Mouse (Mus musculus): ENCODE results near the gene Ube3a. TPM values are rescaled to one million over a fixed set of nuclear protein-coding genes. Genes with fewer than 3 reads are reported as not detected.

Gene Ube3a
- 119 and 168 TPM in 2 replicates for total RNA-seq (2012; rRNA removed)

- no peaks in the 10 kb centered on the region for H3K36me3 ChIP-seq (ENCODE audit: control insufficient read depth, insufficient read depth, low read length, poor library complexity, severe bottlenecking)
- TF ChIP-seq HCFC1 (IDR thresholded peaks at IDR 0.05; ENCODE audit: borderline replicate concordance, insufficient read depth, low read length) = peak; percentile 20; the same call in 1 of the 2 replicates
- no peak for TF ChIP-seq ZNF384 (IDR thresholded peaks at IDR 0.05; ENCODE audit: low read depth, low read length)
- TF ChIP-seq ZC3H11A (IDR thresholded peaks at IDR 0.05; ENCODE audit: borderline replicate concordance, low read depth, low read length) = no peak
- TF ChIP-seq MAFK (IDR thresholded peaks at IDR 0.05; ENCODE audit: insufficient read depth, low read depth, low read length) = no peak
- TF ChIP-seq CHD2 (IDR thresholded peaks at IDR 0.05; ENCODE audit: low read depth, low read length) = peak; percentile 82; the same call in 1 of the 2 replicates
- peak within 1 kb of the TSS; percentile 98 for H3K9ac ChIP-seq (ENCODE audit: insufficient read depth, low read depth, low read length, poor library complexity, severe bottlenecking)
- DNase-seq (ENCODE audit: low read depth, low spot score) = peak; percentile 91
- peaks cover 0 to 2% of the 10 kb centered on the region in 2 experiments; a peak in 1 of 4 replicates for H3K4me1 ChIP-seq (ENCODE audit: control insufficient read depth in 2 of 2, insufficient read depth in 2 of 2, low read length in 2 of 2, poor library complexity in 1 of 2)
- in situ Hi-C loops (cut with MboI; ENCODE audit: low sequenced_read_pairs in 2 of 2, unreplicated experiment in 2 of 2) = no loop called here
- H3K4me3 ChIP-seq (ENCODE audit: insufficient read depth in 1 of 2, low read depth in 1 of 2, low read length in 2 of 2, poor library complexity in 1 of 2, severe bottlenecking in 1 of 2) = peak within 1 kb of the TSS; percentile 92 to 94
- H3K9me3 ChIP-seq (ENCODE audit: control insufficient read depth, insufficient read depth, low read depth, low read length) = no peaks in the 10 kb centered on the region
- peak within 1 kb of the TSS; percentile 91 for H3K27ac ChIP-seq (ENCODE audit: insufficient read depth, low read depth, low read length, poor library complexity, severe bottlenecking)
Observed at GRCm38 (mm10) chr7:59228045-59228865, at the start of gene Ube3a. TSS of gene Ube3a (plus strand) at chr7:59228750.

DNA sequence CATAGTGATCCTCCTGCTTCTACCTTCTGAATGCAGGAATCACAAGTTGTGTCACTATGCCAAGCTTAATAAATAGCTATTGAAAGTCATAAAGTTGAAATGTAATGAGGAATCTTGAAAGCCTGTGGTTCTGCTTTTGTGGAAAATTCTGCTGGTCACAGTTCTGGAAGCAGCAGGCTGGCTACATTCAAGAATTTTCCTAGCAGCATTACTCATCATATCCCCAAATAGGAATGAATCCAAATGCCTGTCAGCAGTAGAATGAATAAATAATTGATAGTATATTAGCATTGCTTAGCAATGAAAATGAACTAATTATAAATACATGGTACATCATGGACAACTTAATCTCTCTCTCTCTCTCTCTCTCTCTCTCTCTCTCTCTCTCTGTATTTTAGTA is 35.7 kb upstream of the Ube3a start:
- no peak for DNase-seq (ENCODE audit: low read depth, low spot score)
- H3K9ac ChIP-seq (ENCODE audit: insufficient read depth, low read depth, low read length, poor library complexity, severe bottlenecking) = no peak overlapping the region

DNA sequence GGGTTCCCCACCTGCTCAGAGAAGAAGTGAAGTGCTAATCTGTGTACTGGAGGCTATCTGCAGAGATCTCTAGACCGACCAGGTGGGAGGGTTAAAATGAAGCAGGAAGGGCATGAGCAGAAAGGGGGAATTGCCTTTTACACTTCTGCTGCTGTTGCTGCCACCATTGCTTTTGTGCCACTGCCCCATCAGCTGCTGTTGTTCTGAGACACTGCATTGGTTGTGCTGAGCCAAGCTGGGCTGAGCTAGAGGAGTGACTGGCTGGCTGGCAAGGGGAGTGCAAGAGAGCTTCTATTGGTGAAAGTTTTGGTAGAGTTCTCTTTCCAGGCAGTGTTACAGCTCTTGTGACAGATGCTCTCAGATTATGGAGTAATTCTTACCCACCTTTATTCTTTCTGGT is 13.6 kb upstream of the Ube3a start:
- DNase-seq (ENCODE audit: low read depth, low spot score) = no peak
- Histone ChIP-seq H3K9me3 (ENCODE audit: control insufficient read depth, insufficient read depth, low read depth, low read length) (no peaks in the 10 kb centered on the region), H3K27ac (ENCODE audit: insufficient read depth, low read depth, low read length, poor library complexity, severe bottlenecking) (no peak overlapping the region), H3K9ac (ENCODE audit: insufficient read depth, low read depth, low read length, poor library complexity, severe bottlenecking) (no peak overlapping the region), H3K4me1 (ENCODE audit: control insufficient read depth in 2 of 2, insufficient read depth in 2 of 2, low read length in 2 of 2, poor library complexity in 1 of 2) (no peaks in the 10 kb centered on the region), H3K36me3 (ENCODE audit: control insufficient read depth, insufficient read depth, low read length, poor library complexity, severe bottlenecking) (no peaks in the 10 kb centered on the region), H3K4me3 (ENCODE audit: insufficient read depth in 1 of 2, low read depth in 1 of 2, low read length in 2 of 2, poor library complexity in 1 of 2, severe bottlenecking in 1 of 2) (no peak overlapping the region)
- TF ChIP-seq CHD2 (IDR thresholded peaks at IDR 0.05; ENCODE audit: low read depth, low read length) = no peak
- TF ChIP-seq MAFK (IDR thresholded peaks at IDR 0.05; ENCODE audit: insufficient read depth, low read depth, low read length) = no peak
- TF ChIP-seq HCFC1 (IDR thresholded peaks at IDR 0.05; ENCODE audit: borderline replicate concordance, insufficient read depth, low read length) = no peak
- in situ Hi-C loops (cut with MboI; ENCODE audit: low sequenced_read_pairs in 2 of 2, unreplicated experiment in 2 of 2) = no loop called here

More for the DNA sequence above, 35.7 kb upstream of the Ube3a start:
- H3K36me3 ChIP-seq (ENCODE audit: control insufficient read depth, insufficient read depth, low read length, poor library complexity, severe bottlenecking) = no peaks in the 10 kb centered on the region
- H3K4me3 ChIP-seq (ENCODE audit: insufficient read depth in 1 of 2, low read depth in 1 of 2, low read length in 2 of 2, poor library complexity in 1 of 2, severe bottlenecking in 1 of 2) = no peak overlapping the region
- no peak for TF ChIP-seq ZC3H11A (IDR thresholded peaks at IDR 0.05; ENCODE audit: borderline replicate concordance, low read depth, low read length)
- TF ChIP-seq HCFC1 (IDR thresholded peaks at IDR 0.05; ENCODE audit: borderline replicate concordance, insufficient read depth, low read length) = no peak
- no peak for TF ChIP-seq MAFK (IDR thresholded peaks at IDR 0.05; ENCODE audit: insufficient read depth, low read depth, low read length)
- TF ChIP-seq CHD2 (IDR thresholded peaks at IDR 0.05; ENCODE audit: low read depth, low read length) = no peak
- no peak for TF ChIP-seq ZNF384 (IDR thresholded peaks at IDR 0.05; ENCODE audit: low read depth, low read length)
- H3K4me1 ChIP-seq (ENCODE audit: control insufficient read depth in 2 of 2, insufficient read depth in 2 of 2, low read length in 2 of 2, poor library complexity in 1 of 2) = no peaks in the 10 kb centered on the region
- H3K27ac ChIP-seq (ENCODE audit: insufficient read depth, low read depth, low read length, poor library complexity, severe bottlenecking) = no peak overlapping the region
- in situ Hi-C loops (cut with MboI; ENCODE audit: low sequenced_read_pairs in 2 of 2, unreplicated experiment in 2 of 2) = no loop called here
- no peaks in the 10 kb centered on the region for H3K9me3 ChIP-seq (ENCODE audit: control insufficient read depth, insufficient read depth, low read depth, low read length)

DNA sequence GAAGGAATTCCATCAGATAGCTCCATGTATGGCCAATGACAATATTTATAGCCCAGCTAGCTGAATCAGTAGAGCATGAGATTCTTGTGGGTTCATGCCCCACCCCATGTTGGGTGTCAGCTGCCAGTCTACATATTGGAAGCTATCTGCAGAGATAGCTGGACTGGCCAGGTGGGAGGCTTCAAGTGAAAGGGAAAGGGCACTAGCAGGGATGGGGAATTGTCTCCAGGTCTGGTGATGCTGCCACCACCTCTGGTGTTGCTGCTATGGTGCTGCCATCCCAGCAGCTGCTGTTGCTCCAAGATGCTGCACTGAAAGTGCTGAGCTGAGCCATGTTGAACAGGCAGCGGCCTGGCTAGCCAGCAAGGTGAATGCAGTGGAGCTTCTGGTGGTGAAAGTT is 7.3 kb upstream of the Ube3a start:
- Histone ChIP-seq H3K4me1 (ENCODE audit: control insufficient read depth in 2 of 2, insufficient read depth in 2 of 2, low read length in 2 of 2, poor library complexity in 1 of 2) (no peaks in the 10 kb centered on the region), H3K36me3 (ENCODE audit: control insufficient read depth, insufficient read depth, low read length, poor library complexity, severe bottlenecking) (no peaks in the 10 kb centered on the region), H3K27ac (ENCODE audit: insufficient read depth, low read depth, low read length, poor library complexity, severe bottlenecking) (no peak overlapping the region), H3K9me3 (ENCODE audit: control insufficient read depth, insufficient read depth, low read depth, low read length) (no peaks in the 10 kb centered on the region), H3K4me3 (ENCODE audit: insufficient read depth in 1 of 2, low read depth in 1 of 2, low read length in 2 of 2, poor library complexity in 1 of 2, severe bottlenecking in 1 of 2) (no peak overlapping the region), H3K9ac (ENCODE audit: insufficient read depth, low read depth, low read length, poor library complexity, severe bottlenecking) (no peak overlapping the region)
- no peak for TF ChIP-seq ZNF384 (IDR thresholded peaks at IDR 0.05; ENCODE audit: low read depth, low read length)
- TF ChIP-seq MAFK (IDR thresholded peaks at IDR 0.05; ENCODE audit: insufficient read depth, low read depth, low read length) = no peak
- no peak for TF ChIP-seq ZC3H11A (IDR thresholded peaks at IDR 0.05; ENCODE audit: borderline replicate concordance, low read depth, low read length)
- TF ChIP-seq HCFC1 (IDR thresholded peaks at IDR 0.05; ENCODE audit: borderline replicate concordance, insufficient read depth, low read length) = no peak
- in situ Hi-C loops (cut with MboI; ENCODE audit: low sequenced_read_pairs in 2 of 2, unreplicated experiment in 2 of 2) = no loop called here
- DNase-seq (ENCODE audit: low read depth, low spot score) = no peak
